Mouse (Mus musculus): Measurements from ENCODE around the gene Tesmin. TPM values are rescaled to one million over a fixed set of nuclear protein-coding genes. Genes with fewer than 3 reads are reported as not detected.

Tesmin gene
- polyA plus RNA-seq, 1 experiment from 2014 or later, result 0.36 TPM

GRCm38 (mm10) chr19:3402390-3402789 lies 13.7 kb downstream of the Tesmin start:
- WGBS, result 80% methylated on average over 6 of the region's 6 CpGs
- no peaks in the 10 kb centered on the region for H3K4me1 ChIP-seq (replicated peaks; ENCODE audit: control insufficient read depth, insufficient read depth, low read length)
- no peaks in the 10 kb centered on the region for H3K36me3 ChIP-seq (ENCODE audit: control insufficient read depth, insufficient read depth, low read length)
- no peak overlapping the region for H3K4me2 ChIP-seq (replicated peaks; ENCODE audit: low read depth, low read length)
- H3K9ac ChIP-seq (ENCODE audit: low read depth, low read length), result no peak overlapping the region
- ATAC-seq (ENCODE audit: low FRiP score), result no peak
- no peak for DNase-seq (ENCODE audit: low spot score)
- H3K27me3 ChIP-seq (ENCODE audit: control insufficient read depth, insufficient read depth, low read length), result no peaks in the 10 kb centered on the region
- 0 out of 2 replicates have a peak, but pooled peaks cover 2% of the 10 kb centered on the region for H3K9me3 ChIP-seq (ENCODE audit: control insufficient read depth, low read length)
- H3K27ac ChIP-seq (ENCODE audit: low read depth, low read length), result no peak overlapping the region
- H3K4me3 ChIP-seq (ENCODE audit: low read depth, low read length), result no peak overlapping the region

GRCm38 (mm10) chr19:3404030-3404429 lies 15.4 kb downstream of the Tesmin start:
- WGBS, result 81% methylated on average over 7 of the region's 7 CpGs
- ATAC-seq (ENCODE audit: low FRiP score), result no peak
- Histone ChIP-seq H3K9me3 (ENCODE audit: control insufficient read depth, low read length) (0 out of 2 replicates have a peak, but pooled peaks cover 2% of the 10 kb centered on the region), H3K4me2 (replicated peaks; ENCODE audit: low read depth, low read length) (no peak overlapping the region), H3K36me3 (ENCODE audit: control insufficient read depth, insufficient read depth, low read length) (no peaks in the 10 kb centered on the region), H3K4me3 (ENCODE audit: low read depth, low read length) (no peak overlapping the region), H3K27ac (ENCODE audit: low read depth, low read length) (no peak overlapping the region), H3K4me1 (replicated peaks; ENCODE audit: control insufficient read depth, insufficient read depth, low read length) (no peaks in the 10 kb centered on the region), H3K9ac (ENCODE audit: low read depth, low read length) (no peak overlapping the region), H3K27me3 (ENCODE audit: control insufficient read depth, insufficient read depth, low read length) (no peaks in the 10 kb centered on the region)
- DNase-seq (ENCODE audit: low spot score), result no peak

- 0 out of 2 replicates have a peak, but pooled peaks cover 2% of the 10 kb centered on the region for H3K9me3 ChIP-seq (ENCODE audit: control insufficient read depth, low read length)
- WGBS, result 71% methylated on average over 1 of the region's 1 CpGs
- H3K4me3 ChIP-seq (ENCODE audit: low read depth, low read length), result no peak overlapping the region
- H3K27ac ChIP-seq (ENCODE audit: low read depth, low read length), result no peak overlapping the region
- H3K4me2 ChIP-seq (replicated peaks; ENCODE audit: low read depth, low read length), result no peak overlapping the region
- ATAC-seq (ENCODE audit: low FRiP score), result no peak
- DNase-seq (ENCODE audit: low spot score), result no peak
- H3K9ac ChIP-seq (ENCODE audit: low read depth, low read length), result no peak overlapping the region
- H3K36me3 ChIP-seq (ENCODE audit: control insufficient read depth, insufficient read depth, low read length), result no peaks in the 10 kb centered on the region
- no peaks in the 10 kb centered on the region for H3K27me3 ChIP-seq (ENCODE audit: control insufficient read depth, insufficient read depth, low read length)
- no peaks in the 10 kb centered on the region for H3K4me1 ChIP-seq (replicated peaks; ENCODE audit: control insufficient read depth, insufficient read depth, low read length)
Observed at GRCm38 (mm10) chr19:3405531-3406281, 17.0 kb downstream of the Tesmin start.

- H3K27me3 ChIP-seq (ENCODE audit: control insufficient read depth, insufficient read depth, low read length), result peaks cover 19% of the 10 kb centered on the region
- peak within 1 kb of the TSS; percentile 46 for H3K4me2 ChIP-seq (replicated peaks; ENCODE audit: low read depth, low read length)
- ATAC-seq (ENCODE audit: low FRiP score), result peak; percentile 33; the same call in 1 of the 2 replicates
- no peak within 1 kb of the TSS for H3K27ac ChIP-seq (ENCODE audit: low read depth, low read length)
- H3K4me1 ChIP-seq (replicated peaks; ENCODE audit: control insufficient read depth, insufficient read depth, low read length), result no peaks in the 10 kb centered on the region
- H3K9me3 ChIP-seq (ENCODE audit: control insufficient read depth, low read length), result no peaks in the 10 kb centered on the region
- peak within 1 kb of the TSS; percentile 23 for H3K4me3 ChIP-seq (ENCODE audit: low read depth, low read length)
- WGBS, result 6% methylated on average over 28 of the region's 37 CpGs
- DNase-seq (ENCODE audit: low spot score), result peak; percentile 42
- H3K9ac ChIP-seq (ENCODE audit: low read depth, low read length), result 0 out of 2 replicates have a peak within 1 kb of the TSS, but pooled peaks have one; percentile 11
- H3K36me3 ChIP-seq (ENCODE audit: control insufficient read depth, insufficient read depth, low read length), result no peaks in the 10 kb centered on the region
Observed at GRCm38 (mm10) chr19:3414268-3414733, 25.6 kb downstream of the Tesmin start, which contains the start of gene Gal. Gene Gal, minus strand, starts transcription at chr19:3414544.

- Histone ChIP-seq H3K36me3 (ENCODE audit: control insufficient read depth, insufficient read depth, low read length) (no peaks in the 10 kb centered on the region), H3K4me3 (ENCODE audit: low read depth, low read length) (no peak overlapping the region), H3K9me3 (ENCODE audit: control insufficient read depth, low read length) (no peaks in the 10 kb centered on the region), H3K4me2 (replicated peaks; ENCODE audit: low read depth, low read length) (no peak overlapping the region), H3K4me1 (replicated peaks; ENCODE audit: control insufficient read depth, insufficient read depth, low read length) (no peaks in the 10 kb centered on the region), H3K27ac (ENCODE audit: low read depth, low read length) (no peak overlapping the region), H3K9ac (ENCODE audit: low read depth, low read length) (no peak overlapping the region), H3K27me3 (ENCODE audit: control insufficient read depth, insufficient read depth, low read length) (peaks cover 10% of the 10 kb centered on the region)
- ATAC-seq (ENCODE audit: low FRiP score), result no peak
- no peak for DNase-seq (ENCODE audit: low spot score)
- WGBS, result 74% methylated on average over 5 of the region's 5 CpGs
Observed at GRCm38 (mm10) chr19:3419251-3419650, 30.6 kb downstream of the Tesmin start.

- WGBS, result 33% methylated on average over 6 of the region's 6 CpGs
- Histone ChIP-seq H3K36me3 (ENCODE audit: control insufficient read depth, insufficient read depth, low read length) (no peaks in the 10 kb centered on the region), H3K4me2 (replicated peaks; ENCODE audit: low read depth, low read length) (no peak overlapping the region), H3K9me3 (ENCODE audit: control insufficient read depth, low read length) (no peaks in the 10 kb centered on the region), H3K27me3 (ENCODE audit: control insufficient read depth, insufficient read depth, low read length) (no peaks in the 10 kb centered on the region), H3K27ac (ENCODE audit: low read depth, low read length) (0 out of 2 replicates have a peak overlapping the region, but pooled peaks have one; percentile 36), H3K9ac (ENCODE audit: low read depth, low read length) (no peak overlapping the region), H3K4me1 (replicated peaks; ENCODE audit: control insufficient read depth, insufficient read depth, low read length) (no peaks in the 10 kb centered on the region), H3K4me3 (ENCODE audit: low read depth, low read length) (no peak overlapping the region)
- DNase-seq (ENCODE audit: low spot score) (peak; percentile 40), ATAC-seq (ENCODE audit: low FRiP score) (peak; percentile 54)
Observed at GRCm38 (mm10) chr19:3422488-3422887, 33.8 kb downstream of the Tesmin start.

GRCm38 (mm10) chr19:3422981-3423380 lies 34.3 kb downstream of the Tesmin start:
- H3K4me2 ChIP-seq (replicated peaks; ENCODE audit: low read depth, low read length), result no peak overlapping the region
- no peaks in the 10 kb centered on the region for H3K9me3 ChIP-seq (ENCODE audit: control insufficient read depth, low read length)
- WGBS, result 68% methylated on average over 4 of the region's 4 CpGs
- no peak overlapping the region for H3K9ac ChIP-seq (ENCODE audit: low read depth, low read length)
- H3K4me3 ChIP-seq (ENCODE audit: low read depth, low read length), result no peak overlapping the region
- H3K4me1 ChIP-seq (replicated peaks; ENCODE audit: control insufficient read depth, insufficient read depth, low read length), result no peaks in the 10 kb centered on the region
- H3K36me3 ChIP-seq (ENCODE audit: control insufficient read depth, insufficient read depth, low read length), result no peaks in the 10 kb centered on the region
- ATAC-seq (ENCODE audit: low FRiP score) (no peak), DNase-seq (ENCODE audit: low spot score) (no peak)
- no peaks in the 10 kb centered on the region for H3K27me3 ChIP-seq (ENCODE audit: control insufficient read depth, insufficient read depth, low read length)
- 0 out of 2 replicates have a peak overlapping the region, but pooled peaks have one; percentile 36 for H3K27ac ChIP-seq (ENCODE audit: low read depth, low read length)

GRCm38 (mm10) chr19:3424214-3424613 lies 35.6 kb downstream of the Tesmin start:
- WGBS, result 91% methylated on average over 2 of the region's 2 CpGs
- no peak overlapping the region for H3K27ac ChIP-seq (ENCODE audit: low read depth, low read length)
- no peaks in the 10 kb centered on the region for H3K4me1 ChIP-seq (replicated peaks; ENCODE audit: control insufficient read depth, insufficient read depth, low read length)
- no peaks in the 10 kb centered on the region for H3K36me3 ChIP-seq (ENCODE audit: control insufficient read depth, insufficient read depth, low read length)
- H3K9me3 ChIP-seq (ENCODE audit: control insufficient read depth, low read length), result no peaks in the 10 kb centered on the region
- ATAC-seq (ENCODE audit: low FRiP score) (no peak), DNase-seq (ENCODE audit: low spot score) (no peak)
- H3K4me3 ChIP-seq (ENCODE audit: low read depth, low read length), result no peak overlapping the region
- H3K9ac ChIP-seq (ENCODE audit: low read depth, low read length), result no peak overlapping the region
- H3K4me2 ChIP-seq (replicated peaks; ENCODE audit: low read depth, low read length), result no peak overlapping the region
- no peaks in the 10 kb centered on the region for H3K27me3 ChIP-seq (ENCODE audit: control insufficient read depth, insufficient read depth, low read length)

Measured in hindbrain, embryonic 11.5 days (tissue).